Mouse (Mus musculus): ENCODE results near the gene Rack1.
"Not testable (repeated sequence)": the region's sequence is repeated elsewhere in the genome, so short reads cannot be mapped to it uniquely, and the experiment has no call there.

Rack1 gene

DNA sequence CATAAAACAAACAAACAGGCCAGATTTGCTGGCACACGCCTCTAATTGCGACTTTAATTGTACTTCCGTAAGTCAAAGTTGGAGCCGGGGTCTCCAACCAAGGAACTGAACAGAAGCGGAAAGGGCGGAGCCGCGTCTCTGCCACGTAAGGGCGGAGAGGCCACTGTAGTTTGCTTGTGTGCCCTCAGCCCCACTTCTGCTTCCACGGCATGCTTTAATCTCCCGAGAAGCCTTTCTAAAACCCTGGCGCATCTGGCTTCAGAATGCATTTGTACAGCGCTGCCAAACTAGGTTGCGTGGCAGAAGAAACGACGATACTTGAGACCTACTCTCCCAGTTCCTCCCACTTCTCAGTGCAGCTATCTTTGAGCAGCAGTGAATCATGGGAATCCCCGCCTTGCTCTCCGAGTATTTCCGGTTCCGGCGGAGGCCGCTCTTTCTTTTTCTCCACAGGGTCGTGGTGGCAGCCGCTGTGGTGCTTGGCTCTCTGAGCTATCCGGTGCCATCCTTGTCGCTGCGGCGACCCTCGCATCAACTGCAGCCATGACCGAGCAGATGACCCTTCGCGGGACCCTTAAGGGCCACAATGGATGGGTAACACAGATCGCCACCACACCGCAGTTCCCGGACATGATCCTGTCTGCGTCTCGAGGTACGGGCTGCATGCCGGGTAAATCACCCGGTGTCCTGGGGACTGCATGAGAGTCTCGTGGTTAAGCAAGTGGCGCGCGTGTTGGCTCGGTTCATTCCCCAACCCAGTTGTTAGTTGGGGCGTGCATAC is at the start of gene Rack1:
Rack1 (plus strand) TSS at position 412 of the 781 bp plus-strand sequence.
- DNase-seq, result peak; percentile 92

DNA sequence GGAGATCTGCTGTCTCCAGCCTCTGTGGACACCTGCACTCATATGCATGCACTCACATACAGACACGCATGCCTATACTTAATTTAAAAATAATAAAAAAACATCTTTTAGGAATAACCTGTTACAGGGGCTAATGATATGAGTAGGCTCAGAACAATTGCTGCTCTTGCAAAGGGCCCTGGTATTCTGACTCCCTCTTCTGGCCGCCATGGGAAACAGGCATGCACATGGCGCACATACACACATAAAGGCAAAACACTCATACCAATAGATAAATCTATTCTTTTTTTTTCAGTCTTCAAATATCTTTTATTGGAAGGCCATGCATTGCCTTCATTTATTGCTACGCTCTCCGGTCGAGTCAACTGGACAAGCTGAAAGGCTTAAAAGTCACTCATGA is 49.7 kb upstream of the Rack1 start:
- no peak for DNase-seq

DNA sequence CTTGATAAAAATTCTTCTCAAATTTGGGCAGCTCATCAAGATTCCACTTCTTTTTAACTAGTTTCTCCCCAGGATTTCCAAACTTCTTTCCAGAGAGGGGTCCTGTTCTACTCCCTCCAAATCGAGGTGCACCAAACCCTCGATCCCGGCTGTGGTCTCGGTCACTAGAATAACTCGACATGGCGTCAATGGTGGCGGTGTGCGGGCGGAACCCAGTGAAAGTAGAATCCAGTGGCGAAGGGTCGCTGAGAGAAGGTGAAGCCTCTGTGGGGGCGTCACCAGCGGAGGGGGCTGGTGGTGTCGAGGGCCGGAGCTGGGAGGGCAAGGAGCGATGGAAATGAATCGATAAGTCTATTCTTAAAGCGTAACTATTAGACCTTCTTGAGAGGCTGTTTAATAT is 46.6 kb upstream of the Rack1 start:
- not testable (repeated sequence) for DNase-seq

DNA sequence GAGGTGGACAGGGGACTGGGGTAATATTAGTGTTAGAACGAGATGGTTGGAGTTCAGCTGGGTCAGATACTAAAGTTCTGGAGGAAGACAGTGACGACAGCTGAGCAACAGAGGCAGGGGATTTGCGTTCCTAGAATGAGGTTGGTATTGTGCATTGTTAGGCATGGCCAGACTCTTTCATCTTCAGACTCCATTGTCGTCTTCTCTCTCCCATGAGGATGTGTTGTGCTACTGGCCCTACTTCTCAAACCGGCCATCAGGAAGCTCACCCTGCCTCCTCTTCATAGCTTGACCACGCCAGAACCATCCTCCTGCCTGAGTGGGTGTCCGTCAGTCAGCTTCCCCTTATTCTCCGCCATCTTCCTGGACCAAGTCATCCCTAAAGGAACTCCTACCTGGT is 41.1 kb upstream of the Rack1 start:
- DNase-seq, result no peak

DNA sequence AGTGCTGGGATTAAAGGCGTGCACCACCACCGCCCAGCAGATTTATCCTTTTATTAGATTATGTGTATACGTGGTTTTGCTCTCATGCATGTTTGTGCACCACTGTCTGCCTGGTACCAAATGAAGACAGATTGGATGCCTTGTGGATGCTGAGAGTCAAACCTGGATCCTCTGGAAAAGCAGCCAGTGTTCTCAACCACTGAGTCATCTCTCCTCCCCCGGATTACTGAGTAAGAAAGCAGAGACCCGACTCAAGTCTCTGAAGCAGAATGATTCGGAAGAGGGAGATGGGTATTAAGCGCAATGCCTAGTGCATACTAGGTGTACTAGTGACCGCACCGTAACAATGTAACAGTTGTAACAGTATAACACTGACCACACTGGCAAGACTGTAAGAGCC is 36.0 kb upstream of the Rack1 start:
- DNase-seq, result no peak

DNA sequence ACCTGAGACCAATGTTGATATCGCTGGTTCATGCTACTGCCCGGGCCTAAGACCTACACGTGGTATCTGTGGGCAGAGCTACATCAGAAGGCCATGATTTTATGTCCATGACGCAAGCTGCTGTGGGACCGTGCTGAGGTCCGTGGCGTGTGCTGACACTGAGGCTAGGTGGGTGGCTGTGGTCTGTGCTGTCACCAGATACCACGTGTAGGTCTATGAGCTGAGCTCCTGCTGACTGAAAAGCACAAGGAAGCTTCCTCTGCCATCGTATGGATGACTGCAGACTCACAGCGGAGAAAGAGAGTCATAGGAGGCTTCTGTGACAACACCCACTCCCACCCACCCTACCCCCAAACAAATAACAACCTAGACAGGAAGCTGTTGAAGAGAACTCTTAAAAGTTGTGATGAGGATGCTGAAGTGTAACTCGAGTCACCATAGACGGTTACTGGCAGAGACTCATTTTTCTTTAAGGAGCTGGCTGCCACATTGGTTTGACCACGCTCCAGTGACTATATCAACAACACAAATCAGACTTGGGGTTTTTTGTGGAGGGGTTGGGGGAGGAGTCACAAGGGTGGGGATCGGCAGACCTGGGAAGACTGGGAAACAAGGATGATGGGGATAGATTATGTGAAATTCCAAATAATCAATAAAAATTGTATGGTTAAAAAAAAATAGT is 32.8 kb upstream of the Rack1 start:
- DNase-seq, result no peak

DNA sequence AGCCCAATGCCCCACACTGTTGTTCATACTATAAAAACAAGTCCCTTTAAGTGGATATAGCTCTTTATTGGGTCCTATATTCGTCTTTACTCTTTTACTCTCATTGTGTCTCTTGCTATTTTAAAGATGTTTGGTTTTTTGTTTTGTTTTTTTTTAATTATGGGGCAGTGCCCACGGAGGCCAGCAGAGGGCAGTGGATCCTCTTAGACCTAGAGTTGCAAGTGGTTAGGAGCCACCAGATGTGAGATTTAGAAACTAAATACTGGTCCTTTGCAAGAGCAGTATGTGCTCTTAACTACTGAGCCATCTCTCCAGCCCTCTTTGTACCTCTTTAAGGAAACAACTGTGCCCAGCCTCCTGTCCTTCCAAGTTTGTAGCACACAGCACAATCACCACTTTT is 28.4 kb upstream of the Rack1 start:
- DNase-seq, result peak; percentile 41

DNA sequence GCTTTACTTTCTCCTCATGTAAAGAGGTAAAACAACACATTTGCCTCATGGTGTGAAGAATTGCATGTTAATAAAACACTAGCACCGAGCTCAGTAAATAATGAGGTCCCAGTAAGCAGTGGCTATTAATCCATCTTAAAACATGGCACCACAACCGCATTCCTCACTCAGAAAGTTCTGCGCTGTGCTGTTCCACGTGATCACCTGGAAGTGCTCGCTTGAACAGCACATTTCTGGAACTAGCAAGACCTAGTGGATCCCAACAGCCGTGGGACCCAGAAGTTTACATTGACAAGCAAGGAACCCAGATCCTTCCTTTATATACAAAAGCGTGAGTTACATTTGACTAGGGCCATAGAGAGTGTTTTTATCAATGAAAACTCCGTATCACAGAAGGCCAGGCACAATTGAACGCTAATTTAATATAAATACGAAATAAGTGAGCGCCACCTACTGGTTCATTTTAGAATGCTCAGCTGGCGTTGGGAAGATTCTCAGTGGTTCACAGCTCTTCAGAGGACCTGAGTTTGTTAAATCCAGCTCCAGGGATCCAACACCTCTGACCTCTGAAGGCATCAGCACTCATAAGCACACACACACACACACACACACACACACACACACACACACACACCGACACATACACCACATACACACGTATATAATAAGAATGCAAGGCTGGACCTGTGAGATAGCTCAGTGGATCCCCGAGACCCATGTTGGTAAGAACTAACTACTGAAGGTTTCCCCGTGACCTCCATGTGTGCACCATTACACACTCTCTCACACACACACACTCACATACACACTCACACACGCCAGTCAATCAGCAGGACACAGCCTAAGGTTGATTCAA is 25.5 kb upstream of the Rack1 start:
- peak; percentile 70 for DNase-seq

DNA sequence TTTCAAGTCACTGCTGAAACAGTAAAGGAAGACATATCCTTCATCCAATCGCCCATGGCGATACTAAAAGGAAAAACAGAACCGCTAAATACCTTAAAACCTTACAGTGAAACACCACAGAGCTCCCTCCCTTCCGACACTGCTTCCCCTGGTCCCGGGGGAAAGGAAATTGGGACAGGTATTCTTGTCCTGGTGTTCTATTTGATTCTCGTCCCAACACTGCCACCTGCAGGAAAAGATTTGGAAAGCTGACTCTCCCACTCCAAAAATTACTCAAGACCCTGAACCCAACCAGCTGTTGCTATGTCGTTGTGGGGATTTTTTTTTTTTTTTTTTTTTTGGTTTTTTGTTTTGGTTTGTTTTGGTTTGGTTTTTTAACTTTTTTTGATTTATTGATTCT is 24.6 kb upstream of the Rack1 start:
- peak; percentile 77 for DNase-seq

DNA sequence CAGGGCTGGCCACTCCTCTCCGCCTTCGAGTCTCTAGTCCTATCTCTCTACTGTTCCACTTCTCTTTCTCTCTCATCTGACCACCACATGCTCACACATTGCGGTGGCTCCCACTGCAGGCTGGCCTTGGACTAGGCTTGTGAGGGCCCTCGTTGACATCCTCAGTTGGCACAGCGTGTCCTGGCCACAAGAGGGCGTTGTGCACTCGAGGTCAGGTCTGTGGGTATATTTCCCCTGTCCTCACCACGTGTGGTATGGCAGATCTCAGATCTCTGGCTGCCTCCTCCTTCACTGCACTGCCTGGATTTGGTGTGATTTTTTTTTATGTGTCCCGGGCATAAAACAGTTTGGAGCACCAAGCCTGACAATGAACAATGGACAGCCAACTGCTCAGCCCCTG is 23.5 kb upstream of the Rack1 start:
- DNase-seq, result no peak

DNA sequence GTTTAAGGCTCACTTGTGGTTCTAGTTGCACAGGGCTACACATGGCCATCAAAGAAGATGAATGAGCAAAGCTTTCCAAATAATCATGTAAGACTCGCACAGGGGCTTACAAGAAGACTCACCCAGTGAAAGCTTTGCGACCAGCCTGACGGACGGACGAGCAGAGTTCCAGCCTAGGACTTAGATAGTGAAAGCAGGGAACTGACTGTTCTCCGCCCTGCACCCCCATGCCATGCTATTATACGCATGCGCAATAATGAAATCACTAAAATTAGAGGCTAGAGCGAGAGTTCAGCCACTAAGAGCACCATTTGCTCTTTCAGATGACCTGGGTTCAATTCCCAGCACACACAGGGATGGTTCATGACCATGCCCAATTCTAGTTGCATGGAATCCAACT is 22.8 kb upstream of the Rack1 start:
- DNase-seq, result no peak

DNA sequence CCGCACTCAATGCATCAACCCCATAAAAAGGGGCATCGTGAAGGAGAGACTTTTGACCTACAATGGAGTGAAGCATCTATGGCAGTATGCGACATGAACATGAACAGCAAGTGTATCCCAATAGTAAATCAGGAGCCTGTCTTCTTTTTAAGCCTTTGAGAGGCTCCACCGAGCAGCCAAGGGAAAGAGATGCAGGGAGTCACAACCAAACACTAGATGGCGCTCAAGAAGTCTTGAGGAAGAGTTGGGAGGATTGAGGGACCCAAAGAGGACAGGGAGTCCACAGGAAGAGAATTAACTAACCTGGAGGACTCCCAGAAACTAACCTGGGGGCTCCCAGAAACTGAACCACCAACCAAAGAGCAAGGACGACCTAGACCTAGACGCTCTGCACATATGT is 20.7 kb upstream of the Rack1 start:
- peak; percentile 51 for DNase-seq

DNA sequence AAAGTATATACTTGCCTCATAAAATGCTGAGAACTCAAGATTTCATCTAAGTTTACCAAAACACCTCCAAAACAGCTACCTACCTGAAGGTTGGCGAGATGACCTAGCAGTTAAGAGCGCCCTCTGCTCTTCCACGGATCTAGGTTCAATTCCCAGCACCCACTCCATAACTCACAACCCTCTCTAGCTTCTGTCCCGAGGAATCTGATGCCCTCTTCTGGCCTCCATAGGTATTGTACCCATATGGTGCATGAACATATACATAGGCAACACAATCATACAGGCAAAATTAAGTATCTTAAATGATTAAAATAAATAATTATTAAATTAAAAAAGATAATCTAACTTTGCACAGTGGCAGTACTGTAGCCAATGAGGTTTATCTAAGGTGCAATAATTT is 17.9 kb upstream of the Rack1 start:
- no peak for DNase-seq

DNA sequence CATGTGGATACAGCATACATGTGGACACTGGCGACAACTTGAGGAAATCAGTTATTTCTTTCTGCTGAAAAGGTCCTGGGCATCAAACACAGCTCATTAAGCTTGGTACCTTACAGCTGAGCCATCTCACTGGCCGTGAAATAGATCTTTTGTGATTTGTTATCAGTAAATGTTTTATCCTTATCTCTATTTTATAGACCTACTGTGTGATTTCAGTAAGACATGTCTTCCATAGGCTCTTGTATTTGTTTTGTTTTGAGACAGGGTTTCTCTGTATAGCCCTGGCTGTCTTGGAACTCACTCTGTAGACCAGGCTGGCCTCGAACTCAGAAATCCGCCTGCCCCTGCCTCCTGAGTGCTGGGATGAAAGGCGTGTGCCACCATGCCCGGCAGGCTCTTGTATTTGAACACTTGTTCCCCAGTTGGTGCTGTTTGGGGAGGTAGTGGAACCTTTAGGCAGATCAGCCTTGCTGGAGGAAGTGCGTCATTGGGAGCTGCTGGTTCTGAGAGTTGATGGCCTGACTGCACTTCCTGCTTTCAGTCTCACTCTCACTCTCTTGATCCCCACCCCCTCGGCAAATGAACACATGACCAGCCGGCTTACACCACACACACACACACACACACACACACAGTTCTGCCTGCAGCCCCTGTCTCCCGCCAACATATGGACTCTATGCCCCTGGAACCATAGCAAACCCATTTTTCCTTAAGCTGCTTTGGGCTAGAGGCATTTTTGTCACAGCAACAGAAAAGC is 12.5 kb upstream of the Rack1 start:
- peak; percentile 59 for DNase-seq

DNA sequence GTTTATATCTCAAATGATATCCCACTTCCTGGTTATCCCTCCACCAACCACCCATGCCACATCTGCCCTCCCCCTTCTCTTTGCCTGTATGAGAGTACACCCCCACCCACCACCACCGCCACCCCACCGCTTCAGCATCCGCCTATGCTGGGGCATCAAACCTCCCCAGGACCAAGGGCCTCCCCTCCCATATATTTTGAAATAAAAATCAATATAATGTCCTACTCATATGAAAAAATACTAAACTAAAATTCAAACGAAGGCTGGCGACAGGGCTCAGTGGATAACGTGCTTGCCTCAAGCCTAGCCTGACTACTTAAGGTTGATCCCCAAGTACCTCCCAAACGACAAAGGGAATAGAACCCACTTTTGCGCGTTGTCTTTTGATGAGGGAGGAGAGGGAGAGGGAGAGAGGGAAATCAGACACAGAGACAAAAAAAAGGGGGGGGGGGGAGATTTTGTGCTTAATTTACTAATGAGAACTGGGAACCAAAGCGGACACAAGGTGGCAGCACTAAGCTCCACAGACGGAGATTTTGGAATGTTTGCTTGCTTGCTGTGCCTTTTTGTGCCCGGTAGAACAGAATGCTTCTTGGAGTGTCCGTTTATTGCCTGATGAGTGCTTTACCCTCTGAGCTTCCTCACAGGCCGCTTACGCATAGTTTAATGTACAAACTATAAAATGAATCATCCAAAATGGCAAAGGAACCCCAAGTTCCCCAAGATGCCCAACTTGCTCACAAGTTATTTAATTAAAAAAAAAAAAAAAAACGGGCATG is 11.6 kb upstream of the Rack1 start:
- DNase-seq, result peak; percentile 89

DNA sequence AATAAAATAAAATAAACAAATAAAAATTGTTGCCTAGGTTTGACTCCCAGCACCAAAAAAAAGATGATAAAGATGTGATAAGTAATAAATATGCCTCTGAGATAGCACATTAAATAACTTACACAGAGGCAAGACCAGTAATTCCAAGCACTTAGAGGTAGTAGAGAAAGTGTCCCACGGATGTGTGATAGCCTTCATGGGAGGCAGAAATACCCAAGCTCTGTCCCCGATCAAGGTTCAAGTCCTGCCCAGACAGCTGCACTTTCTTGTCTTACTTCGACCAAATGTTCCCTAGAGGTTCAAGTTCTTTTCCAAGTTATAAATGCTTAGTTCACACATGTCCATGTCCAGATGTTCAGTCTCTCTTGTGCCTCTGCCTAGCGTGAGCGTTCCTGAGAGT is 10.9 kb upstream of the Rack1 start:
- DNase-seq, result no peak

DNA sequence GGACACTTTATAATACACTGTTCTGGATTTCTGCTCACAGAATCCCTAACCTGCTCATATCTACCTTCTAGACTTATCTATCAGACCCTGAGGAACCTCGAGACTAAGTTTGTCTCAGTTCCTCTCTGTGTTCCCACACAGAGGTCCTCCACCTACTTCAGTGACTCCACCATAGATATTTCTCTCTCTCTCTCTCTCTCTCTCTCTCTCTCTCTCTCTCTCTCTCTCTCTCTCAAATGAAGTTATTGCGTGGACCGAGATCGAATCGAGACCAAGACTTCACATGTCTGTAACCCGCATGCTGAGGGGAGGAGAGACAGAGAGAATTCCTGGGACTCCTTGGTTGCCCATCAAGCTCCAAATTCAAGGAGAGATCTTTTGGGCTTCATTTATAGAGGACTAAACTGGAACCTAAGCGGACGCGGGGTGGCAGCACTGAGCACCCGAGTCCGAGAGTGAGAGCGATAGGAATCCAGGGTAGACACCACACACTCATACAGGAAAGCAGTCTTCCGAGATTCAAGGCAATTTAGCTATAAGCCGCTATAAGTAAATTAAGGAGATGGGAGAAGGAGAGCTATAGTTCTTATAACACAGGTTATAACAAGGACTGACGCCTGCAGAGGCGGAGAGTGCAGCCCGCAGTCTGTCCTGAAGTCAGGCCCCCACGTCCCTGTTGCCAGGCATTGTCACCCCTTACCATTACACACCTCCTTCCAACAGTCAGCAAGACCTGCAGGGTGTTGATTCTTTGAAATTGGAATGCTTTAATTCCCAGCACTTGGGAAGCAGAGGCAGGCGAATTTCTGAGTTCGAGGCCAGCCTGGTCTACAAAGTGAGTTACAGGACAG is 9.9 kb upstream of the Rack1 start:
- peak; percentile 93 for DNase-seq

DNA sequence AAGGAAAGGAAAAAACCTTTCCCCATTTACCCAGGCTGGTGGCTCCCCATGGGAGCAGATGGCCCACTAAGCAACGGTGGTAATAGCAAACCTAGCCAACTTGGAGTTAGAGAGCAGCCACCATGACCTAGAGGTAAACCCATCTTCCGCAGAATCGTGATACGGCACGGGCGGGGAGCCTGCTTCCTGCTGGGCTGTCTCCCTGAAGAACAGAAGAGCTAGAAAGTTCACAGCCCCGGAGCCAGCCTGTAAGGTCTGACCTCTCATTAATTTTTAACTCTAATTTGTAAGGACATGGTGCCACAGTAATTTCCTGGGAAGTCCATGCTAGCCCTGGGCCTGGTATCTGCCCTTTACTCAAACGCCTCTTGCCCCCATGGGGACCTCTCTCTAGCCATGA is 9.2 kb upstream of the Rack1 start:
- DNase-seq, result peak; percentile 49

DNA sequence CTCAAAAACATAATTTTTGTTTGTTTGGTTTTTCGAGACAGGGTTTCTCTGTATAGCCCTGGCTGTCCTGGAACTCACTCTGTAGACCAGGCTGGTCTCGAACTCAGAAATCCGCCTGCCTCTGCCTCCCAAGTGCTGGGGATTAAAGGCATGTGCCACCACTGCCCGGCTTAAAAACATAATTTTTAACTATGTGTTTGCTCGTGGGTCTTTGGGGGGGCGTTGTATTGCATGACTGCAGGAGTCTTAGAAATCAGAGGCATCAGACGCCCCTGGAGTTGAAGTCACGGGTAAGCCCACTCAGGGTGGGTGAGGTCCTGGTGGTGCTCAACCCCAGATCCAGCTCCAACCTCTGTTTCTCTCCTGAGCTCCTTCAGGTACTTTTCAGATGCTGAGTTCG is 8.2 kb upstream of the Rack1 start:
- not testable (repeated sequence) for DNase-seq

DNA sequence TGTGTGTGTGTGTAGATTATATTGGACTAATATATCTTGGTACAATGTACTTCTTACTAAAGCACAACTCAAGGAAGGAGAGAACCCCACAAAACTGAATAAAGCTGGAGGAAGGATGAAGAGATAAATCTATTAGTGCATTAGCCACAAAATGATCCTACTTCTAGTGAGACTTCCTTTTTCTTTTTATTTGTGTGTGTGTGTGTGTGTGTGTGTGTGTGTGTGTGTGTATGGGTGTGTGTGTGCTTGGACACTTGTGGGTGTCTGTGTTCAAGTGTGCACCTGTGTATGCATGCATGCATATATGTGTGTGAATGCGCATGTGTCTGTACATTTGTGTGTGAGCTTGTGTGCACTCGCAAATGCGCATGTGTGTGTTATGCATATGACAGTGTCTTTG is 6.9 kb upstream of the Rack1 start:
- DNase-seq, result no peak

DNA sequence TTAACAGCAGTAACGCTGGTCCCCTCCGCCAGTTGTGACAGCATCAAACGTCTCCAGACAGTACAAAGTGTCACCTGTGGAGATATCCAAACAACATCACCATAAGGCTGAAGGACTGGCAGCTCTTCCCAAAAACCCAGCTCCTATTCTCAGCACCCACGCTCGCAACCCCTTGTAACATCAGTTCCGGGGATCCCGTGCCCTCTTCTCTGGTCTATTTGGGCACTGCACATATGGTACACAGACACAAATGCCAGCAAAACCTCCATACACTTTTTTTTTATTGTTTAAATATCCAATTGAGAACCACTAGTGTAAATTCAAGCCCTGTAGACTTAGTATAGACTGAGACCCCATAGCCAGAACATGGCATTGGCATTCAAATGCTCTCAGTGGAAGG is 4.9 kb upstream of the Rack1 start:
- DNase-seq, result peak; percentile 36
